7 mouse cellular contexts compared by ENCODE assay signal in genomic region chr2:179973871-179974628, GRCm38 (mm10). TPM values are rescaled to one million over a fixed set of nuclear protein-coding genes. Genes with fewer than 3 reads are reported as not detected.
DNase-seq lines count a peak whose midpoint lies in the region; ATAC-seq and TF ChIP-seq lines count a peak whose summit lies in the region.

No protein-coding gene starts in this region.

- H3K4me3 ChIP-seq in forebrain, embryonic 13.5 days, result peak overlapping the region; percentile 66
- H3K4me3 ChIP-seq in hindbrain, postnatal 0 days (ENCODE audit: low read length), result peak overlapping the region; percentile 86
- H3K4me3 ChIP-seq in midbrain, embryonic 15.5 days, result peak overlapping the region; percentile 79

- H3K36me3 ChIP-seq in forebrain, embryonic 13.5 days (ENCODE audit: poor library complexity, severe bottlenecking), result no peaks in the 10 kb centered on the region
- no peaks in the 10 kb centered on the region for H3K36me3 ChIP-seq in hindbrain, postnatal 0 days (ENCODE audit: insufficient read depth, low read length)
- no peaks in the 10 kb centered on the region for H3K36me3 ChIP-seq in midbrain, embryonic 15.5 days (replicated peaks)

- H3K9me3 ChIP-seq in forebrain, embryonic 13.5 days (replicated peaks), result no peaks in the 10 kb centered on the region
- no peaks in the 10 kb centered on the region for H3K9me3 ChIP-seq in hindbrain, postnatal 0 days (ENCODE audit: low read length)
- no peaks in the 10 kb centered on the region for H3K9me3 ChIP-seq in midbrain, embryonic 15.5 days

- TF ChIP-seq CTCF in hindbrain, postnatal 0 days (IDR thresholded peaks at IDR 0.05; ENCODE audit: low read depth), result no peak

- no peak for ATAC-seq in forebrain, embryonic 13.5 days
- no peak for ATAC-seq in hindbrain, postnatal 0 days
- no peak for ATAC-seq in midbrain, embryonic 15.5 days (replicated peaks)

- peak overlapping the region; percentile 100 for H3K4me2 ChIP-seq in forebrain, embryonic 13.5 days
- peak overlapping the region; percentile 94 for H3K4me2 ChIP-seq in hindbrain, postnatal 0 days (ENCODE audit: low read depth, low read length)
- H3K4me2 ChIP-seq in midbrain, embryonic 15.5 days, result peak overlapping the region; percentile 100

- H3K27me3 ChIP-seq in forebrain, embryonic 13.5 days, result no peaks in the 10 kb centered on the region
- no peaks in the 10 kb centered on the region for H3K27me3 ChIP-seq in hindbrain, postnatal 0 days (ENCODE audit: insufficient read depth, low read length)
- no peaks in the 10 kb centered on the region for H3K27me3 ChIP-seq in midbrain, embryonic 15.5 days (replicated peaks)

- WGBS in forebrain, embryonic 13.5 days, result 29% methylated on average over 8 of the region's 8 CpGs
- WGBS in hindbrain, postnatal 0 days, result 14% methylated on average over 8 of the region's 8 CpGs
- WGBS in midbrain, embryonic 15.5 days, result 25% methylated on average over 8 of the region's 8 CpGs

- peak overlapping the region; percentile 86 for H3K9ac ChIP-seq in forebrain, embryonic 13.5 days
- H3K9ac ChIP-seq in hindbrain, postnatal 0 days (replicated peaks; ENCODE audit: low read length), result peak overlapping the region; percentile 98; the same call in 1 of the 2 replicates
- peak overlapping the region; percentile 46 for H3K9ac ChIP-seq in midbrain, embryonic 15.5 days

- H3K4me1 ChIP-seq in forebrain, embryonic 13.5 days, result peaks cover 73% of the 10 kb centered on the region
- H3K4me1 ChIP-seq in hindbrain, postnatal 0 days (ENCODE audit: insufficient read depth, low read length), result peaks cover 20% of the 10 kb centered on the region
- peaks cover 59% of the 10 kb centered on the region for H3K4me1 ChIP-seq in midbrain, embryonic 15.5 days

- DNase-seq in thymus, postnatal 25 days, result peak; percentile 29
- no peak for DNase-seq in thymus, adult 18-20 months
- DNase-seq in hindbrain, postnatal 0 days (ENCODE audit: low spot score), result peak; percentile 18
- DNase-seq in ovary, postnatal 10 days (ENCODE audit: low spot score), result no peak
- DNase-seq in T-cell, adult 2 months (ENCODE audit: low spot score), result no peak

- no peak overlapping the region for H3K27ac ChIP-seq in forebrain, embryonic 13.5 days
- no peak overlapping the region for H3K27ac ChIP-seq in hindbrain, postnatal 0 days
- no peak overlapping the region for H3K27ac ChIP-seq in midbrain, embryonic 15.5 days

RNA-seq across cellular contexts. Expression of gene Taf4, which starts 2.4 kb away (rescaled TPM):
- 5.2 and 6.0 TPM in 2 replicates for polyA plus RNA-seq in forebrain, embryonic 13.5 days (2015; fragmentation: Nextera tagmentation; extraction: Ambion mirVana)
- total RNA-seq in hindbrain, postnatal 0 days (2014; rRNA removed), result 12.1 and 13.6 TPM in 2 replicates
- polyA plus RNA-seq in hindbrain, postnatal 0 days (2015; fragmentation: Nextera tagmentation; extraction: Ambion mirVana), result 2.5 and 3.0 TPM in 2 replicates
- polyA plus RNA-seq in midbrain, embryonic 15.5 days (2015; fragmentation: Nextera tagmentation; extraction: Ambion mirVana), result 3.9 and 4.0 TPM in 2 replicates

RNA-seq across cellular contexts. Expression of gene Lsm14b, which starts 50.7 kb away (rescaled TPM):
- polyA plus RNA-seq in forebrain, embryonic 13.5 days (2015; fragmentation: Nextera tagmentation; extraction: Ambion mirVana), result 20.4 and 20.6 TPM in 2 replicates
- 88.2 and 102 TPM in 2 replicates for total RNA-seq in hindbrain, postnatal 0 days (2014; rRNA removed)
- 21.0 and 21.3 TPM in 2 replicates for polyA plus RNA-seq in hindbrain, postnatal 0 days (2015; fragmentation: Nextera tagmentation; extraction: Ambion mirVana)
- polyA plus RNA-seq in midbrain, embryonic 15.5 days (2015; fragmentation: Nextera tagmentation; extraction: Ambion mirVana), result 21.0 and 21.1 TPM in 2 replicates

Comparison
In these comparisons a context has a peak if more than half of its experiments do, and no peak if none do; other contexts are left out.
1. DNase-seq: peak in thymus, postnatal 25 days (single experiment) and hindbrain, postnatal 0 days (single experiment); none in thymus, adult 18-20 months (0 of 2), ovary, postnatal 10 days (single experiment) and T-cell, adult 2 months (single experiment).
2. H3K9ac ChIP-seq: peak in every context shown above with its lines; median percentile 98 in hindbrain, postnatal 0 days; 86 in forebrain, embryonic 13.5 days; 46 in midbrain, embryonic 15.5 days.
3. Peak in every context shown above with its lines, with median percentiles within 50 percentile points of each other: H3K4me2 ChIP-seq and H3K4me3 ChIP-seq.